Mouse (Mus musculus) C2C12 (cell line): ENCODE data around the gene C2. TPM values are rescaled to one million over a fixed set of nuclear protein-coding genes. Genes with fewer than 3 reads are reported as not detected.
"Not testable (repeated sequence)": the region's sequence is repeated elsewhere in the genome, so short reads cannot be mapped to it uniquely, and the experiment has no call there.

Experiments
- H3K27me3 ChIP-seq: one replicate; pipeline ENCODE4 v1.6.1; 2011; ENCODE audit not compliant: control insufficient read depth, insufficient read depth, insufficient read length
- H3K36me3 ChIP-seq: one replicate; pipeline ENCODE4 v1.6.1; 2011; ENCODE audit not compliant: control insufficient read depth, insufficient read depth
- H3K4me3 ChIP-seq: one replicate; pipeline ENCODE4 v1.5.1; 2011; ENCODE audit warnings: mild to moderate bottlenecking, control low read depth; ENCODE audit not compliant: poor library complexity, insufficient read depth, severe bottlenecking
- H3K79me2 ChIP-seq: one replicate; pipeline ENCODE4 v1.6.1; 2011; ENCODE audit not compliant: control insufficient read depth, insufficient read depth
- H3K79me3 ChIP-seq: one replicate; pipeline ENCODE4 v1.6.1; 2011; ENCODE audit warnings: low read depth, control low read depth
- H3ac ChIP-seq: one replicate; pipeline ENCODE3; 2011; ENCODE audit warnings: low read depth; ENCODE audit not compliant: control insufficient read depth, insufficient read length
- CEBPB ChIP-seq: IDR thresholded peaks from one replicate; pipeline ENCODE4 v1.6.1; 2011; ENCODE audit warnings: low read depth, mild to moderate bottlenecking, control low read depth, moderate library complexity
- CTCF ChIP-seq: IDR thresholded peaks from one replicate; pipeline ENCODE4 v1.5.1; 2011; ENCODE audit not compliant: control insufficient read depth, insufficient read depth, insufficient read length
- FOSL1 ChIP-seq: IDR thresholded peaks from one replicate; pipeline ENCODE4 v1.8.0; 2011; ENCODE audit warnings: mild to moderate bottlenecking, low read length; ENCODE audit not compliant: poor library complexity, insufficient read depth, severe bottlenecking
- MAX ChIP-seq: IDR thresholded peaks from one replicate; pipeline ENCODE4 v1.6.1; 2011; ENCODE audit warnings: mild to moderate bottlenecking, control low read depth
- MYOD1 ChIP-seq: IDR thresholded peaks from one replicate; pipeline ENCODE4 v1.6.1; 2011; ENCODE audit warnings: low read depth; ENCODE audit not compliant: control insufficient read depth, insufficient read length
- MYOG ChIP-seq: IDR thresholded peaks from one replicate; pipeline ENCODE4 v1.6.1; 2011; ENCODE audit not compliant: control insufficient read depth, insufficient read length; ENCODE audit errors: extremely low read depth
- USF1 ChIP-seq: IDR thresholded peaks from one replicate; pipeline ENCODE4 v1.6.1; 2011; ENCODE audit warnings: low read depth, mild to moderate bottlenecking, control low read depth, moderate library complexity
- microRNA-seq: library from miRNA; unstranded; fragments of <30 nt; microRNA quantifications from one replicate; pipeline ENCODE4, GENCODE M21; 2019; ENCODE audit warnings: borderline microRNAs expressed
- polyA plus RNA-seq: library from polyadenylated mRNA; unstranded; fragments of >200 nt; fragmentation: generic; extraction: Trizol; gene quantifications from one replicate; pipeline ENCODE4 v1.2.1, GENCODE M21; 2012; ENCODE audit warnings: missing spikeins

The C2 gene
- polyA plus RNA-seq, 1 experiment, result 0.32 TPM

GRCm38 (mm10) chr17:34814818-34815370 is 83.2 kb downstream of the C2 start:
- H3K79me3 ChIP-seq, result no peaks in the 10 kb centered on the region
- no peak for TF ChIP-seq MAX
- TF ChIP-seq FOSL1, result no peak
- no peak for TF ChIP-seq USF1
- no peak for TF ChIP-seq CTCF
- TF ChIP-seq MYOG, result no peak
- TF ChIP-seq CEBPB, result no peak
- no peak for TF ChIP-seq MYOD1
- no peaks in the 10 kb centered on the region for H3K36me3 ChIP-seq
- H3K4me3 ChIP-seq, result no peak overlapping the region
- H3K27me3 ChIP-seq, result no peaks in the 10 kb centered on the region
- H3ac ChIP-seq, result no peak overlapping the region
- H3K79me2 ChIP-seq, result no peaks in the 10 kb centered on the region

- not testable (repeated sequence) for H3K27me3 ChIP-seq
Observed at GRCm38 (mm10) chr17:34813747-34814146, 84.3 kb downstream of the C2 start.

More at GRCm38 (mm10) chr17:34813747-34814146, 84.3 kb downstream of the C2 start:
- H3K79me2 ChIP-seq, H3K4me3 ChIP-seq, H3K79me3 ChIP-seq, H3K36me3 ChIP-seq, H3ac ChIP-seq: not testable (repeated sequence)

Small RNA genes lying within 50 kb of the gene (microRNA-seq; reads per million reads assigned to microRNA genes)
- gene Mir6970 (not detected), gene Mir6971 (1.5 reads per million, percentile 33 among the genes with 10 or more reads in this experiment), gene Mir6972 (not detected)

Other genes starting within 250 kb of the C2 start
- 0.02 TPM for gene Tnxb, start 227.7 kb downstream of the C2 start, polyA plus RNA-seq
- not detected for gene C4b, start 154.4 kb downstream of the C2 start, polyA plus RNA-seq
- not detected for gene Cyp21a1, start 93.7 kb downstream of the C2 start, polyA plus RNA-seq
- 35.9 TPM for gene Stk19, start 61.3 kb downstream of the C2 start, polyA plus RNA-seq
- 27.2 TPM for gene Dxo, start 61.2 kb downstream of the C2 start, polyA plus RNA-seq
- gene Skiv2l, start 48.1 kb downstream of the C2 start, polyA plus RNA-seq, result 28.1 TPM
- 75.1 TPM for gene Nelfe, start 47.9 kb downstream of the C2 start, polyA plus RNA-seq
- 0.28 TPM for gene Cfb, start 35.7 kb downstream of the C2 start, polyA plus RNA-seq
- 15.2 TPM for gene Zbtb12, start 18.8 kb downstream of the C2 start, polyA plus RNA-seq
- not detected for gene Gm20547, start 16.2 kb downstream of the C2 start, polyA plus RNA-seq
- gene Ehmt2, start 204 bp upstream of the C2 start, polyA plus RNA-seq, result 106 TPM
- gene Slc44a4, start 16.2 kb upstream of the C2 start, polyA plus RNA-seq, result 0.06 TPM
- gene Neu1, start 33.0 kb upstream of the C2 start, polyA plus RNA-seq, result 11.7 TPM
- 22.6 TPM for gene Hspa1b, start 61.0 kb upstream of the C2 start, polyA plus RNA-seq
- gene Gm20481, start 71.6 kb upstream of the C2 start, polyA plus RNA-seq, result not detected
- gene Hspa1a, start 73.9 kb upstream of the C2 start, polyA plus RNA-seq, result 1.8 TPM
- gene Hspa1l, start 74.4 kb upstream of the C2 start, polyA plus RNA-seq, result 0.99 TPM
- 133 TPM for gene Lsm2, start 83.6 kb upstream of the C2 start, polyA plus RNA-seq
- gene Vars, start 102.7 kb upstream of the C2 start, polyA plus RNA-seq, result 214 TPM
- gene Vwa7, start 118.3 kb upstream of the C2 start, polyA plus RNA-seq, result 0.07 TPM
- 0.23 TPM for gene Sapcd1, start 129.8 kb upstream of the C2 start, polyA plus RNA-seq
- 0.76 TPM for gene Msh5, start 148.5 kb upstream of the C2 start, polyA plus RNA-seq
- gene Clic1, start 151.7 kb upstream of the C2 start, polyA plus RNA-seq, result 509 TPM
- 129 TPM for gene Ddah2, start 160.8 kb upstream of the C2 start, polyA plus RNA-seq
- 0.12 TPM for gene Ly6g6c, start 167.1 kb upstream of the C2 start, polyA plus RNA-seq
- 0.04 TPM for gene Mpig6b, start 167.9 kb upstream of the C2 start, polyA plus RNA-seq
- gene Ly6g6e, start 178.6 kb upstream of the C2 start, polyA plus RNA-seq, result not detected
- gene Ly6g6d, start 179.8 kb upstream of the C2 start, polyA plus RNA-seq, result not detected
- not detected for gene Ly6g6f, start 187.3 kb upstream of the C2 start, polyA plus RNA-seq
- 54.0 TPM for gene Abhd16a, start 191.0 kb upstream of the C2 start, polyA plus RNA-seq
- not detected for gene Ly6g5c, start 210.0 kb upstream of the C2 start, polyA plus RNA-seq
- 0.28 TPM for gene Ly6g5b, start 217.2 kb upstream of the C2 start, polyA plus RNA-seq
- gene Gpank1, start 223.2 kb upstream of the C2 start, polyA plus RNA-seq, result 25.8 TPM
- gene Csnk2b, start 223.8 kb upstream of the C2 start, polyA plus RNA-seq, result 300 TPM
- 13.0 TPM for gene D17H6S53E, start 228.1 kb upstream of the C2 start, polyA plus RNA-seq
- 0.20 TPM for gene Apom, start 233.8 kb upstream of the C2 start, polyA plus RNA-seq
- 202 TPM for gene Bag6, start 236.9 kb upstream of the C2 start, polyA plus RNA-seq